In genomic region chr3:84601870-84602495, GRCm38 (mm10) we compare ENCODE assay signal across 29 mouse cellular contexts. TPM values are rescaled to one million over a fixed set of nuclear protein-coding genes. Genes with fewer than 3 reads are reported as not detected.
A peak's percentile ranks its signal among the peaks of the same experiment; 100 is the strongest.
DNase-seq lines count a peak whose midpoint lies in the region; ATAC-seq and TF ChIP-seq lines count a peak whose summit lies in the region.
"Had no signal": no experiment of that assay in that cellular context is flagged by ENCODE, and none has a peak within 500 bp of the region (broad histone marks: within the 10 kb centered on the region; RNA-seq: fewer than 3 reads in every experiment).

No protein-coding gene starts in this region.

- TF ChIP-seq POLR2A in lung, adult 2 months (IDR thresholded peaks at IDR 0.05; ENCODE audit: borderline replicate concordance, extremely low read depth, low read depth, low read length) = no peak

- H3K4me2 ChIP-seq in heart, embryonic 11.5 days = no peak overlapping the region
- no peak overlapping the region for H3K4me2 ChIP-seq in embryonic facial prominence, embryonic 15.5 days (replicated peaks)
- no peak overlapping the region for H3K4me2 ChIP-seq in stomach, postnatal 0 days (replicated peaks; ENCODE audit: low read depth)
- H3K4me2 ChIP-seq: hindbrain, embryonic 15.5 days; lung, embryonic 15.5 days; neural tube, embryonic 12.5 days had no signal

- no peak for TF ChIP-seq CTCF in lung, adult 2 months (IDR thresholded peaks at IDR 0.05; ENCODE audit: insufficient read depth, low read length)
- no peak for TF ChIP-seq CTCF in stomach, postnatal 0 days (IDR thresholded peaks at IDR 0.05; ENCODE audit: low read depth)

- no peak overlapping the region for H3K4me3 ChIP-seq in heart, embryonic 11.5 days (ENCODE audit: low read depth, low read length)
- H3K4me3 ChIP-seq in lung, adult 2 months (replicated peaks; ENCODE audit: extremely low read depth, low read depth, low read length) = no peak overlapping the region
- H3K4me3 ChIP-seq in embryonic facial prominence, embryonic 15.5 days (replicated peaks) = no peak overlapping the region
- no peak overlapping the region for H3K4me3 ChIP-seq in stomach, postnatal 0 days (ENCODE audit: low read depth, low read length)
- H3K4me3 ChIP-seq: forebrain, embryonic 10.5 days; hindbrain, embryonic 15.5 days; lung, embryonic 15.5 days; neural tube, embryonic 12.5 days had no signal

- no peak overlapping the region for H3K9ac ChIP-seq in heart, embryonic 11.5 days (ENCODE audit: low read depth, low read length)
- no peak overlapping the region for H3K9ac ChIP-seq in embryonic facial prominence, embryonic 15.5 days
- H3K9ac ChIP-seq in stomach, postnatal 0 days (ENCODE audit: low read length) = no peak overlapping the region
- H3K9ac ChIP-seq: hindbrain, embryonic 15.5 days; liver, embryonic 14.5 days; lung, embryonic 15.5 days; neural tube, embryonic 12.5 days had no signal

- no peak overlapping the region for H3K27ac ChIP-seq in heart, embryonic 11.5 days (ENCODE audit: low read depth, low read length)
- peak overlapping the region; percentile 71 for H3K27ac ChIP-seq in embryonic facial prominence, embryonic 15.5 days (replicated peaks)
- peak overlapping the region; percentile 82 for H3K27ac ChIP-seq in stomach, postnatal 0 days (replicated peaks)
- H3K27ac ChIP-seq: forebrain, embryonic 10.5 days; hindbrain, embryonic 15.5 days; liver, embryonic 14.5 days; lung, embryonic 15.5 days; neural tube, embryonic 12.5 days had no signal

- H3K36me3 ChIP-seq in heart, embryonic 11.5 days (ENCODE audit: control insufficient read depth, insufficient read depth, low read length) = no peaks in the 10 kb centered on the region
- H3K36me3 ChIP-seq in embryonic facial prominence, embryonic 15.5 days = no peaks in the 10 kb centered on the region
- no peaks in the 10 kb centered on the region for H3K36me3 ChIP-seq in stomach, postnatal 0 days (ENCODE audit: control insufficient read depth, insufficient read depth, low read length)
- H3K36me3 ChIP-seq: forebrain, embryonic 10.5 days; hindbrain, embryonic 15.5 days; lung, embryonic 15.5 days; neural tube, embryonic 12.5 days had no signal

- 0 out of 2 replicates have a peak, but pooled peaks cover 3% of the 10 kb centered on the region for H3K27me3 ChIP-seq in heart, embryonic 11.5 days (ENCODE audit: control insufficient read depth, insufficient read depth, low read length)
- no peaks in the 10 kb centered on the region for H3K27me3 ChIP-seq in embryonic facial prominence, embryonic 15.5 days
- H3K27me3 ChIP-seq in stomach, postnatal 0 days (ENCODE audit: control insufficient read depth, insufficient read depth, low read length) = no peaks in the 10 kb centered on the region
- H3K27me3 ChIP-seq: hindbrain, embryonic 15.5 days; lung, embryonic 15.5 days had no signal

- no peak for TF ChIP-seq EP300 in stomach, postnatal 0 days (optimal IDR thresholded peaks at IDR 0.05)

- H3K9me3 ChIP-seq in heart, embryonic 11.5 days (replicated peaks; ENCODE audit: control insufficient read depth, low read length) = no peaks in the 10 kb centered on the region
- 0 out of 2 replicates have a peak, but pooled peaks cover 8% of the 10 kb centered on the region for H3K9me3 ChIP-seq in embryonic facial prominence, embryonic 15.5 days (replicated peaks)
- H3K9me3 ChIP-seq in stomach, postnatal 0 days (ENCODE audit: control insufficient read depth, low read length) = no peaks in the 10 kb centered on the region
- H3K9me3 ChIP-seq: forebrain, embryonic 10.5 days; lung, embryonic 15.5 days had no signal

- WGBS in heart, embryonic 11.5 days (ENCODE audit: insufficient replicate concordance) = 79% methylated on average over 9 of the region's 9 CpGs
- WGBS in lung, adult 2 months = 65% methylated on average over 9 of the region's 9 CpGs
- 42% methylated on average over 9 of the region's 9 CpGs for WGBS in embryonic facial prominence, embryonic 15.5 days
- 57% methylated on average over 9 of the region's 9 CpGs for WGBS in stomach, postnatal 0 days

- no peak for ATAC-seq in heart, embryonic 11.5 days (replicated peaks; ENCODE audit: insufficient number of reproducible peaks, low FRiP score, low TSS enrichment)
- no peak for ATAC-seq in embryonic facial prominence, embryonic 15.5 days (ENCODE audit: insufficient number of reproducible peaks, low FRiP score, low TSS enrichment, low read depth)
- no peak for ATAC-seq in stomach, postnatal 0 days (ENCODE audit: low FRiP score, low TSS enrichment)
- ATAC-seq: CD4-positive, CD25-positive, alpha-beta regulatory T cell, adult 4 months; forebrain, embryonic 16.5 days had no signal

- no peaks in the 10 kb centered on the region; the same call in 1 of the 2 replicates for H3K4me1 ChIP-seq in heart, embryonic 11.5 days (ENCODE audit: control insufficient read depth, insufficient read depth, low read length)
- H3K4me1 ChIP-seq in lung, adult 2 months (ENCODE audit: control insufficient read depth, insufficient read depth, low read length) = no peaks in the 10 kb centered on the region
- 0 out of 2 replicates have a peak, but pooled peaks cover 5% of the 10 kb centered on the region for H3K4me1 ChIP-seq in embryonic facial prominence, embryonic 15.5 days
- no peaks in the 10 kb centered on the region for H3K4me1 ChIP-seq in stomach, postnatal 0 days (replicated peaks; ENCODE audit: control insufficient read depth, insufficient read depth)
- H3K4me1 ChIP-seq: hindbrain, embryonic 15.5 days; neural tube, embryonic 12.5 days had no signal

- peak; percentile 66 for DNase-seq in heart, adult 11 months
- DNase-seq in lung, postnatal 36 days = peak; percentile 50
- DNase-seq in lung, adult 2 months = no peak
- DNase-seq in stomach, postnatal 0 days (ENCODE audit: low spot score) = no peak
- no peak for DNase-seq in embryo, embryonic 9.5 days (ENCODE audit: extremely low spot score)
- DNase-seq in heart, adult 18-20 months = no peak
- DNase-seq: adrenal gland, adult 2 months; cerebellum, adult 18-20 months; cerebellum, postnatal 14 days; gastrocnemius, postnatal 25 days; kidney, adult 8-10 months; kidney, postnatal 14 days; midbrain, embryonic 14.5 days; thymus, adult 2 months; thymus, postnatal 4 days had no signal

RNA-seq across cellular contexts. Expression of gene Tigd4, which starts 8.6 kb away (rescaled TPM):
- polyA plus RNA-seq in heart, embryonic 11.5 days (2014; fragmentation: Nextera tagmentation; extraction: Ambion mirVana) = not detected in 2 replicates
- polyA plus RNA-seq in lung, adult 2 months (2012; rRNA removed) = 0.04 TPM in 1 of 2 replicates, not detected in the other
- polyA plus RNA-seq in embryonic facial prominence, embryonic 15.5 days (2015; fragmentation: Nextera tagmentation; extraction: Ambion mirVana) = 1.4 and 1.5 TPM in 2 replicates
- polyA plus RNA-seq in stomach, postnatal 0 days (2015; fragmentation: Nextera tagmentation; extraction: Ambion mirVana) = 0.15 and 0.21 TPM in 2 replicates
- total RNA-seq in heart, adult 18-20 months (2021) = not detected
- total RNA-seq: adrenal gland, adult 2 months; hematopoietic stem cell, adult 5-6 weeks; left cerebral cortex, postnatal 14 days; megakaryocyte, adult 5-6 weeks had no signal
- polyA plus RNA-seq: adrenal gland, adult 2 months; CD4-positive, CD25-positive, alpha-beta regulatory T cell, adult 4 months; hindbrain, embryonic 15.5 days; intestine, embryonic 14.5 days; liver, embryonic 14.5 days; midbrain, embryonic 14.5 days; spleen, adult 2 months; thymus, adult 2 months had no signal

RNA-seq across cellular contexts. Expression of gene Arfip1, which starts 19.6 kb away (rescaled TPM):
- 42.6 and 56.9 TPM in 2 replicates for polyA plus RNA-seq in heart, embryonic 11.5 days (2014; fragmentation: Nextera tagmentation; extraction: Ambion mirVana)
- 9.4 and 14.2 TPM in 2 replicates for polyA plus RNA-seq in lung, adult 2 months (2012; rRNA removed)
- polyA plus RNA-seq in embryonic facial prominence, embryonic 15.5 days (2015; fragmentation: Nextera tagmentation; extraction: Ambion mirVana) = 50.6 and 50.7 TPM in 2 replicates
- polyA plus RNA-seq in stomach, postnatal 0 days (2015; fragmentation: Nextera tagmentation; extraction: Ambion mirVana) = 55.8 and 60.9 TPM in 2 replicates
- 10 to 100 TPM; 14.7 to 15.5 TPM for total RNA-seq in heart, adult 18-20 months (2021)

Comparison
In these comparisons a context has a peak if more than half of its experiments do, and no peak if none do; other contexts are left out.
1. DNase-seq: peak in heart, adult 11 months (single experiment) and lung, postnatal 36 days (single experiment); none in lung, adult 2 months (single experiment), stomach, postnatal 0 days (single experiment), embryo, embryonic 9.5 days (single experiment) and heart, adult 18-20 months (0 of 2).